In the genomic region with DNA sequence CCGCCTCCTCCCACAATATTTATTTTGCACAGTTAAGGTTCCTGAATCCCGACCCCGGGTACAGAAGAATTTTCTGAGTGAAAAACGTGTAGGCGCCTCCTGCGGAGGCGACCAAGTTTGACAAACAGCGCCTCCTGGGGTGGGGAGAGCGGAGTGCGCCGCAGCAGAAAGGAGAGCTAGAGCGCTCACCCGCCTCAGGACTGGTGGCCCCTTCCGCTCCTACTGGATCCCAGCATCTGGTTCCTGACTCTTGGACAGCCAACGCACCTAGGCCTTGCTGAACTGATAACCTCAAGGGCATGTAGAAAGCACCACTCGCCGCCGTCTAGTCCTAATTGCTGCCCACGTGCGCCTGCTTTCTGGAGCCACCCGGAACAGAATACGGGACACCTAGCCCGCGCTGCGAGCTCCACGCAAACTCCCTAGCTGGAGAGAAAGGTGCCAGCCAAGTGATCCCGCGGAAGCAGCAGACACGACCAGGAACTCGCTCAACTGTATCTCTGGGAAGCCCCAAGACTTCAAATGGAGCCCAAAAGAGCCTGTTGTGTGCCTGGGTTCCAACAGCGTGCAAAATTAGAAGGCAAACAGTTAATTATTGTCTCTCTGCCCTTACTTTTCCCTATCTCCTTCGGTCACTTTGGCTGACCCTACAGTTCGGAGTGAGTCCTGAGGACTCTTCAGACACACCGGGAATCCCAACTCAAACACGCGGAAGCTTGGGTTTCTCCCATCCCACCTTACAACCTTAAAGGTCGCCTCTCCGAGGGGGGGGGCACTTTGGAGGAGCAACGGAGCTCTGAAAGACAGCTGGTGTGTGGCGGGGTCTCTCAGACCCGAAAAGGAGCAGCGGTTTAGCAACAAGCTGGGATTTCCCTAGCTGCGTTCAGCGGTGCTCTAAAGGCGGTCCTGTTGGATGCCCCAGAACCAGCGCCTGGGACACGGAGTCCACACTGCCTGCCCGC, we compare ENCODE assay signal across 8 mouse cellular contexts. TPM values are rescaled to one million over a fixed set of nuclear protein-coding genes. Genes with fewer than 3 reads are reported as not detected.
DNase-seq lines count a peak whose midpoint lies in the region; ATAC-seq and TF ChIP-seq lines count a peak whose summit lies in the region.

No protein-coding gene starts in this region.

- 6% methylated on average over 48 of the region's 48 CpGs for WGBS in bone marrow, adult 2 months

- no peak overlapping the region for H3K27ac ChIP-seq in layer of hippocampus, adult 2 months
- no peak overlapping the region for H3K27ac ChIP-seq in bone marrow, adult 2 months (ENCODE audit: control insufficient read depth, insufficient read depth, low read depth, low read length, poor library complexity)

- peak in 1 of 2 experiments; percentile 23 for DNase-seq in layer of hippocampus, adult 2 months (ENCODE audit: low spot score in 2 of 2)
- DNase-seq in layer of hippocampus, postnatal 14 days (ENCODE audit: low spot score in 2 of 2): no peak
- DNase-seq in kidney, postnatal 14 days: peak; percentile 52
- peak; percentile 83 for DNase-seq in neural tube, embryonic 10.5 days (ENCODE audit: extremely low spot score, low spot score)
- no peak for DNase-seq in natural killer cell, adult 2 months (ENCODE audit: low spot score in 2 of 2)
- DNase-seq in urinary bladder, postnatal 4 days (ENCODE audit: low spot score in 2 of 2): no peak

- TF ChIP-seq POLR2A in bone marrow, adult 2 months (IDR thresholded peaks at IDR 0.05; ENCODE audit: borderline replicate concordance, control insufficient read depth, low read depth, low read length): no peak

- peak; percentile 39 for ATAC-seq in granulocyte monocyte progenitor cell, adult 5-6 weeks (replicated peaks; ENCODE audit: poor library complexity, severe bottlenecking)

- H3K4me3 ChIP-seq in layer of hippocampus, adult 2 months: no peak overlapping the region
- H3K4me3 ChIP-seq in bone marrow, adult 2 months (replicated peaks; ENCODE audit: control insufficient read depth, low read depth, low read length): no peak overlapping the region

- TF ChIP-seq CTCF in layer of hippocampus, adult 2 months (conservative IDR thresholded peaks at IDR 0.05): peak; percentile 74
- TF ChIP-seq CTCF in bone marrow, adult 2 months (IDR thresholded peaks at IDR 0.05; ENCODE audit: control insufficient read depth, insufficient read depth, low read length): 0 out of 2 replicates have a peak, but pooled peaks have one; percentile 6

- H3K4me1 ChIP-seq in bone marrow, adult 2 months (ENCODE audit: control insufficient read depth, insufficient read depth, low read length): no peaks in the 10 kb centered on the region

RNA-seq across cellular contexts. Expression of gene Ebf3, which starts 5.0 kb away (rescaled TPM):
- 1 to 10 TPM in 1 of 2 experiments, under 1 TPM in 1; 0.66 to 1.3 TPM for total RNA-seq in layer of hippocampus, adult 2 months (2021)
- 1 to 10 TPM; 1.8 to 2.2 TPM for total RNA-seq in layer of hippocampus, postnatal 14 days (2021)
- 10.4 and 17.2 TPM in 2 replicates for polyA plus RNA-seq in bone marrow, adult 2 months (2011; ENCODE audit: insufficient read depth, insufficient read length, low replicate concordance, missing spikeins)
- 0.56 TPM in 1 of 2 replicates, not detected in the other for total RNA-seq in granulocyte monocyte progenitor cell, adult 5-6 weeks (2014; fragmentation: Nextera tagmentation)
- not detected in 2 replicates for total RNA-seq in granulocyte monocyte progenitor cell, adult 5-6 weeks (2017)

Comparison
In these comparisons a context has a peak if more than half of its experiments do, and no peak if none do; other contexts are left out.
1. DNase-seq: peak in kidney, postnatal 14 days (single experiment) and neural tube, embryonic 10.5 days (single experiment); none in layer of hippocampus, postnatal 14 days (0 of 2), natural killer cell, adult 2 months (0 of 2) and urinary bladder, postnatal 4 days (0 of 2).